Mouse (Mus musculus) stomach, postnatal 0 days (tissue): ENCODE measurements around the gene Ext2. TPM values are rescaled to one million over a fixed set of nuclear protein-coding genes. Genes with fewer than 3 reads are reported as not detected.

Source experiments
- ATAC-seq: fragments of 200-750 bp; cut with Nextera tagmentation; 2 replicates; pipeline ENCODE4 v1.8.0; 2017; ENCODE audit not compliant: low FRiP score, low TSS enrichment
- DNase-seq: peaks from one replicate; pipeline ENCODE4 v3.0.0-alpha.2; 2016; ENCODE audit warnings: low spot score
- H3K27ac ChIP-seq: fragments of 300-500 bp; sonication (generic); replicated peaks from 2 replicates; pipeline ENCODE4 v1.5.1; 2014; ENCODE audit warnings: mild to moderate bottlenecking, control low read depth
- H3K27me3 ChIP-seq: fragments of 300-500 bp; sonication (generic); 2 replicates; pipeline ENCODE4 v1.6.1; 2014; ENCODE audit warnings: low read length; ENCODE audit not compliant: control insufficient read depth, insufficient read depth
- H3K36me3 ChIP-seq: fragments of 300-500 bp; sonication (generic); 2 replicates; pipeline ENCODE4 v1.6.1; 2014; ENCODE audit warnings: low read length, mixed read lengths; ENCODE audit not compliant: control insufficient read depth, insufficient read depth
- H3K4me1 ChIP-seq: fragments of 300-500 bp; sonication (generic); replicated peaks from 2 replicates; pipeline ENCODE4 v1.6.1; 2014; ENCODE audit warnings: antibody characterized with exemption; ENCODE audit not compliant: control insufficient read depth, insufficient read depth
- H3K4me2 ChIP-seq: fragments of 300-500 bp; sonication (generic); replicated peaks from 2 replicates; pipeline ENCODE4 v1.6.1; 2014; ENCODE audit warnings: low read depth, mild to moderate bottlenecking, control low read depth, moderate library complexity
- H3K4me3 ChIP-seq: fragments of 300-500 bp; sonication (generic); 2 replicates; pipeline ENCODE4 v1.5.1; 2014; ENCODE audit warnings: low read depth, low read length, control low read depth
- H3K9ac ChIP-seq: fragments of 300-500 bp; sonication (generic); 2 replicates; pipeline ENCODE4 v1.6.1; 2014; ENCODE audit warnings: mild to moderate bottlenecking, low read length, control low read depth, mixed read lengths
- H3K9me3 ChIP-seq: fragments of 300-500 bp; sonication (generic); 2 replicates; pipeline ENCODE4 v1.6.1; 2016; ENCODE audit warnings: low read length; ENCODE audit not compliant: control insufficient read depth
- CTCF ChIP-seq: IDR thresholded peaks from 2 replicates; pipeline ENCODE4 v1.5.1; 2016; ENCODE audit warnings: antibody characterized with exemption, low read depth, mild to moderate bottlenecking, moderate library complexity
- EP300 ChIP-seq: optimal IDR thresholded peaks from 2 replicates; pipeline ENCODE3; 2016; ENCODE audit warnings: antibody characterized with exemption
- WGBS: fragments of 180-500 bp; shearing (Covaris S2); extraction: QIAGEN DNeasy Blood & Tissue Kit; methylation state at CpG from one replicate; pipeline ENCODE4 v1.1.7; 2014; 5-methylcytosine and 5-hydroxymethylcytosine counted together
- polyA plus RNA-seq: library from polyadenylated mRNA; unstranded; fragments of >200 nt; fragmentation: Nextera tagmentation; extraction: Ambion mirVana; gene quantifications from 2 replicates; pipeline ENCODE4 v1.2.1, GENCODE M21; 2015

The Ext2 gene
- polyA plus RNA-seq, 1 experiment from 2014 or later = 51.2 TPM

- Histone ChIP-seq H3K9me3 (no peaks in the 10 kb centered on the region), H3K4me3 (no peak overlapping the region), H3K27me3 (no peaks in the 10 kb centered on the region), H3K9ac (no peak overlapping the region), H3K36me3 (0 out of 2 replicates have a peak, but pooled peaks cover 2% of the 10 kb centered on the region), H3K27ac (no peak overlapping the region), H3K4me2 (no peak overlapping the region), H3K4me1 (0 out of 2 replicates have a peak, but pooled peaks cover 2% of the 10 kb centered on the region)
- WGBS = 58% methylated on average over 9 of the region's 9 CpGs
- ATAC-seq = no peak
- no peak for DNase-seq
- no peak for TF ChIP-seq CTCF
Measured at GRCm38 (mm10) chr2:93719792-93720675, 102.3 kb downstream of the Ext2 start.

GRCm38 (mm10) chr2:93713267-93713666 is 109.1 kb downstream of the Ext2 start:
- DNase-seq = no peak
- Histone ChIP-seq H3K9ac (no peak overlapping the region), H3K4me1 (no peaks in the 10 kb centered on the region), H3K4me2 (no peak overlapping the region), H3K9me3 (no peaks in the 10 kb centered on the region), H3K4me3 (no peak overlapping the region), H3K36me3 (peaks cover 2% of the 10 kb centered on the region; the same call in 1 of the 2 replicates), H3K27me3 (no peaks in the 10 kb centered on the region), H3K27ac (no peak overlapping the region)
- no peak for ATAC-seq
- no peak for TF ChIP-seq CTCF
- TF ChIP-seq EP300 = no peak

GRCm38 (mm10) chr2:93711460-93711859 is 110.9 kb downstream of the Ext2 start:
- no peak overlapping the region for H3K27ac ChIP-seq
- no peak for ATAC-seq
- 67% methylated on average over 3 of the region's 3 CpGs for WGBS
- DNase-seq = no peak
- no peaks in the 10 kb centered on the region for H3K27me3 ChIP-seq
- no peak overlapping the region for H3K4me3 ChIP-seq
- H3K36me3 ChIP-seq = no peaks in the 10 kb centered on the region; the same call in 1 of the 2 replicates
- TF ChIP-seq EP300 = no peak
- no peak for TF ChIP-seq CTCF
- no peaks in the 10 kb centered on the region for H3K4me1 ChIP-seq
- no peak overlapping the region for H3K9ac ChIP-seq
- H3K4me2 ChIP-seq = no peak overlapping the region
- no peaks in the 10 kb centered on the region for H3K9me3 ChIP-seq

DNA sequence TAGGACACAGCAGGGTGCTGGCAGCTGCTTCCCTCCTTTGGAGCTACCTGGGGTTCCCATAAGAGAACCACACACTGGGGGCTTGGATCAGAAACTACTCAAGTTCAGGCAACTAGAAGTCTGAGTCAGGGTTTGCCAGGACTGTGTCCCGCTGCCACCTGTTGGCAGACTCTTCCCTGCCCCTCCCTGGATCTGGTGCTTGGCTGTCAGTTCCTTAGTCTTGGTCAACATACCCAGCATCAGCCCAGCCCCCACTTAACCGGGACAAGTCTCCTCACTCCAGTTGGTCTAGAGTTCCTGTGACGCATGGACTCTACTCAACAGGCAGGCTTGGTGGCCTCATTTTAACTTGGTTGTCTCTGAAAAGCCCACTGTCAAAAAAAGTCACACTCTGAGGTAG is 112.7 kb downstream of the Ext2 start:
- Histone ChIP-seq H3K4me3 (no peak overlapping the region), H3K9ac (no peak overlapping the region), H3K27ac (no peak overlapping the region), H3K36me3 (no peaks in the 10 kb centered on the region; the same call in 1 of the 2 replicates), H3K9me3 (no peaks in the 10 kb centered on the region), H3K4me1 (no peaks in the 10 kb centered on the region), H3K27me3 (no peaks in the 10 kb centered on the region), H3K4me2 (no peak overlapping the region)
- TF ChIP-seq EP300 = no peak
- no peak for TF ChIP-seq CTCF
- 68% methylated on average over 3 of the region's 3 CpGs for WGBS
- ATAC-seq (no peak), DNase-seq (no peak)

- Histone ChIP-seq H3K9me3 (no peaks in the 10 kb centered on the region), H3K4me2 (no peak overlapping the region), H3K9ac (no peak overlapping the region), H3K27me3 (no peaks in the 10 kb centered on the region), H3K36me3 (no peaks in the 10 kb centered on the region; the same call in 1 of the 2 replicates), H3K27ac (no peak overlapping the region), H3K4me1 (no peaks in the 10 kb centered on the region), H3K4me3 (no peak overlapping the region)
- WGBS = 95% methylated on average over 6 of the region's 6 CpGs
- DNase-seq = no peak
- no peak for ATAC-seq
- TF ChIP-seq EP300 = no peak
- TF ChIP-seq CTCF = no peak
Measured at GRCm38 (mm10) chr2:93709241-93709640, 113.1 kb downstream of the Ext2 start.

DNA sequence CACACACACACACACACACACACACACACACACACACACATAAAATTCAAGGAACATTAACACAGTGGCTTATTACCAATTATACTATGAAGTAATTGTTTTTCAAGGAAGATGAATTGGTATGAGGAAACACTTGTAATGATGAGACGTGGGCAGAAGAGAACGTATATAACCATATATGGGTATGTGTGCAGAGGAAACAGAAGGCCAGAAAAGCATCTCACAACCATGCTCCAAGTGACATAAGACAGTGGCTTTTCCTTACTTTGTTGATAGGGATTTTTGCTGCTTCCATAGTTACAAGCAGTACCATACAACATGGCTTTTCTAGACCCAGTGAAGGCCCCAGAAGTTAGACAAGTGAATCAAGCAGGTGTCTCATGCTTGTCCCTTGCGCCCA is 115.5 kb downstream of the Ext2 start:
- peaks cover 3% of the 10 kb centered on the region; the same call in 1 of the 2 replicates for H3K4me1 ChIP-seq
- no peak overlapping the region for H3K27ac ChIP-seq
- no peak for TF ChIP-seq CTCF
- no peak for TF ChIP-seq EP300
- no peaks in the 10 kb centered on the region for H3K27me3 ChIP-seq
- DNase-seq (no peak), ATAC-seq (no peak)
- H3K36me3 ChIP-seq = no peaks in the 10 kb centered on the region
- H3K4me3 ChIP-seq = no peak overlapping the region
- H3K9me3 ChIP-seq = no peaks in the 10 kb centered on the region
- H3K9ac ChIP-seq = no peak overlapping the region
- no peak overlapping the region for H3K4me2 ChIP-seq
- WGBS = 69% methylated on average over 3 of the region's 3 CpGs
